Mouse (Mus musculus) c-Kit-positive CD71-negative TER-119-negative erythroid progenitor cells, embryonic 14.5 days (primary cell): ENCODE data around the gene Ube2s.

ENCODE experiments used
- DNase-seq: peaks from one replicate; pipeline ENCODE4 v3.0.0-alpha.2; 2013; ENCODE audit warnings: low read depth

Ube2s gene

GRCm38 (mm10) chr7:4777851-4778637 lies 34.3 kb downstream of the Ube2s start:
- no peak for DNase-seq

- no peak for DNase-seq
Measured at GRCm38 (mm10) chr7:4776861-4777830, 35.2 kb downstream of the Ube2s start.

DNA sequence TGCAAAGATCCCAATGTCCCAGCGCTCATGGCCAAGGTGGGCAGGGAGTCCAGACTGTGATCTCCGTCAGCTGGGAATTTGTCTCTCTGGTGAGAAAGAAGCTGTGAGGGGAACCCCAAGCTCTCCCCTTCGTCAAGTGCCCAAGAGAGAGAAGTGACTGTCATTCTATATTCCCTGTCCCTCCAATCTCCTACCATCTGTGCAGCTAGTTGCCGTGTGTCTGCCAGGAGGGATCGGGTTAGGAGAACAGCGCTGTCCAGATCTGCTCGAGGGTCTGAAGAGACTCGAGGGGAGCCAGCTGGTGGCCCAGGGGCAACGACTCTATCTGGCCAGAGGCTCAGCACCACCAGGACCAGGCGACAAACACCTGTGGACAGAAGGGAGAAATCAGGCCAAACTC lies 36.3 kb downstream of the Ube2s start:
- DNase-seq = no peak

DNA sequence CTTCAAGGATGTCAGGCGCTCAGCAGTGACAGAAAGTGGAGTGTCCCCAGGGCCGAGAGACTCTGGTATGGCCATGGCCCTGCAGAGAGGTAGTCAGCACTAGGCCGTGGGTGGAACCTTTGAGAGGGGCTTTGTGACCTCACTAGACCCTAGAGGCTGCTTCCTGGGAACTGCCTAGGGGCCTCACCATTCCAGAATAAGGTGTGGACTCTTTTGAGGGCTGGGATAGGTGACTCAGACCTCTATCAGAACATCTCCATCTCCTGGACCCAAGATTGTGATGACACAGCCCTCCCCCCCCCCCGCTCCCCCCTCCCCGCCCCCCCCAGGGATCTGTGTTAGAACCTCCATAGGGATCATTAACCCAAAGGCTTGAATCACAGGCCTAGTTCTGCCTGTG lies 41.2 kb downstream of the Ube2s start, which contains the start of gene Fam71e2:
Fam71e2 (minus strand) TSS at position 101 of the 400 bp plus-strand sequence.
- DNase-seq = no peak

DNA sequence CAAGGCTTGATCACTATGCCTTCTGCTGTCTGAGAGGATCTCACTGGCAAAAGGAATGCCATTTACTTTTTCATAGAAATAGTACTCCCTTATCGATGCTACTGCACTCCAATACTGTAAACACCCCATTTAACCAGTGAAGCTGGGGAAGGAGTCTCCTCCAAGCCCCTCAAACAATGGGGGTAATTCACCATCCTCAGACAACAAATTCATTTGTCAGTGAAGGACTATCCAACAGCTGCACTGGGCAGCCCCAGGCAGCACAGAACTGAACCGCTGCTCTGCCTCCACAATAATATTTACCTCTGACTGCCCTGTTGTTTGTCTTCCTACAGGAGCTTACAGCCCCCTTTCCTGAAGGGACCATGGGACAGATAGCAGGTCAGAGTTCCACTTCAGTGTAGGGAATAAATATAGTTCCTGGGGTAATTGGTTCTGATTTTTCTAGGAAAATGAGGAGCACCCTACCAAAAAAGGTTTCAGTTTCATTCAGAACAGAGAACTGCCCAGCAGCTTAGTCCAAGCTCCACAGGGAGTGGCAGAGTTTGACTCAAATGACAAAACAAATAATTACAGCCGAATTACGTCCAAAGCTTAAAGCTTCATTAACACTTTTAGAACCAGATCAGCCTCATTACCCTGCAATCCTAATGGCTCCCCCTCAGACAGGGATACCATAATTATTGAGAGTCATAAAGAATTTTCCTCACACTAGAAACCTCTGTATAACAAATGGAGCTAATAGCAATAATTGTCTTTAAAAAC lies 47.3 kb downstream of the Ube2s start:
- no peak for DNase-seq

DNA sequence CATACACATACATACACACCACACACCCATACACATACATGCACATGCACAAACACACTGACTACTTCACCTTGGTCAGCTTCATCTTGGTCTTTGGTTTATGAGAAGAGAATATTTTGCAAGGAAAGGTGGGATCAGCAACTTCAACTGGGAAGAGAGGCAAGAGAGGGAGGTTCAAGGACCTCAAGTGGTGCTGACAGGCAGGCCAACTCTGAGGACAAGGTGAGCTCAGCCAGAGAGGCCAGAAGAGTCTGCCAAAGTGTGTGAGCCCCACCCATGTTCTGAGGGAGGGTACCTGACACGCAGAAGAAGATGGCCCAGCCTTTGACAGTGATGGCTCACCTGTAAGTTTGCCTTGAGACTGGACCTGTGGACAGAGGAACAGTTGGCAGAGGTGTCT lies 52.7 kb downstream of the Ube2s start:
- DNase-seq = no peak

DNA sequence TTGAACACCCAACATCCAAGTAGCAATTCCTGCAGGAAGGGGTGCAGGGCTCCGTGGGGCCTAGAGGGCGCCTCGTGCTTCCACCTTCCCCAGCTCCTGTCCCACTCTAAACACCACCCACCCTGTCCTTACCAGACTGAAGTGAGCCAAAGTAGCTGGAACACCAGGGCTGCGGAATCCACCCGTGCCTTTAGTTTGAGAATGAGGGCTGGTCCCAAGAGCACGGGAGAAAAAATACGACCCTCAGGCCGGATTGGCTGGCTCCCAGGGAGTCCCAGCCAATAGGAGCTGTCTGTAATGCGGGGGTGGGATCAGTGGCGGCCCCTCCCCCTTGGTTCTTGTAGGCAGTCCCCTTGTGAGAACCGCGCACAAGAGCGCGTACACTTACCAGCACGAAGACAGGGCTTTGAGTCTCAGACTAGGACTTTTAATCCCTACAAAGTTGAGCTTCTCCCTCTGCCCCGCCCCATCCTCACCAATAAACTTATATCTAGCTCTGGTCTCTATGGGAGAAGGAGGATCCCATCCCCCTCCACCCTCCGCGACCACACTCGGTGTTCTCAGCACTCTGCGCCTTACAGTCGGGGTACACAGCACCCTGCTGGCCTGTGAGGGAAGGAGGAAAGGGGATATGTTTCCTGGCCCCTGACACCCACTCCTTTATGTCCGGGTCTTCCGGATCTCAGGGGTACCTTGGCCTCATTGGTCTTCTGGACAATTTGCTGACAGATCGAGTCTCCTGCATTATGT lies 59.4 kb downstream of the Ube2s start, which contains the start of gene Cox6b2:
Cox6b2 (minus strand) TSS at position 274 of the 750 bp plus-strand sequence.
- DNase-seq = peak; percentile 86

DNA sequence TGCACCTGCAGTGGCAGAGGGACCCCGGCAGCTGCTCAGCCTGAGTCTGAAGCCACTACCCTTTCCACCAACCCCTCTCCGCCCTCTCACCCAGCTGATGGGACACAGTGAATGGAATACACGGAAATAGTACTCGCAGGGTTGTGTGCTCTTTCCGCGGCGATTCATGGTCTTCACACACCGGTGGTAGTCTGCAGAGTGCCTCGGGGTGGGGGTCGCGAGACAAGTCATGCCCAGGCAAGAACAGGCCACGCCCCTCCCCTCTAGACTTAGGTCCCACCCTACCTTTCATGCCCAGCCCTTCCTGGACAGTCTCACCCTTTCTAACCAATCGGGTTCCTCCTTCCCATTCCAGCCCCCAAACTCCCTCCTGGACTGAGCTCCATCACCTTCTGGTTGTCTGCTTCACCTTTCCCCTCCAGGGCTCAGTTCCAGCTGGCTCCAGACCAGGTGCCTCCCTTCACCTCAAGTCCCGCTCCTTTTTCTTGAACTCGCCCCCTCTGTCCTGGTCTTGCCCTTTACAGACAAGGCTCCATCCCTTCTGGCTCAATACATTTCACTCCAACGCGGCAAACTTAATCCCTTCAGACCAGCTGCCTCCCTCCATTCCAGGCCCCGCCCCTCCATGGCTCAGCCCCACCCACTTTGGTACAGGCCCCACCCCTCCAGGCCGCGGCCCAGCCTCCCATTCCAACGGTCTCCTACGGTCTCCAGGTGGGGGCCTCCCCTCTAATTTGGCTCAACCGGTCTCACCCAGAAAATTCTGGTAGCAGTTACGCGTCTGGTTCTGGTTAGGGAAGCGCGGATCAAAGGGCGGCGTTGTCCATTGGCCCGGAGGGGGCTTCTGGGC lies 60.2 kb downstream of the Ube2s start:
- no peak for DNase-seq

DNA sequence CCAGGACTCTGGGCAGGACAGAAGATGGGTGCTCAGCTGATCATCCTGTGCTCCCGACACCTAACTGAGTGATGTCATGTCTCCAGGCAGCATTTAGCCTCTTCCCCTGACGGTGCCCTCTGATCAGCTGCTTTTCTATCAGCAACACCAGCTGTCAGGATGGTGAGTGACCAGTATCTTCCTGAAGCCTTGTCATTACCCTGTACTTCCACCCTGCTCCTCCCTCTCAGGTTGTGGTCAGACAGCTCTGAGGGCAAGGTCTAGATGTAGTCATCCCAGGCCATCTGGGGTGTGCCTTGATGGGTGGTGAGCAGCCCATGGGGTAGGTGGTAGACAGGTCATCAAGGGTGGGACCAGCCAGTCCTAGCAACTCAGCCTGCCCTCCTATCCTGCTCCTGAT lies 63.2 kb downstream of the Ube2s start:
- no peak for DNase-seq

GRCm38 (mm10) chr7:4748321-4748720 lies 64.1 kb downstream of the Ube2s start:
- DNase-seq = no peak

DNA sequence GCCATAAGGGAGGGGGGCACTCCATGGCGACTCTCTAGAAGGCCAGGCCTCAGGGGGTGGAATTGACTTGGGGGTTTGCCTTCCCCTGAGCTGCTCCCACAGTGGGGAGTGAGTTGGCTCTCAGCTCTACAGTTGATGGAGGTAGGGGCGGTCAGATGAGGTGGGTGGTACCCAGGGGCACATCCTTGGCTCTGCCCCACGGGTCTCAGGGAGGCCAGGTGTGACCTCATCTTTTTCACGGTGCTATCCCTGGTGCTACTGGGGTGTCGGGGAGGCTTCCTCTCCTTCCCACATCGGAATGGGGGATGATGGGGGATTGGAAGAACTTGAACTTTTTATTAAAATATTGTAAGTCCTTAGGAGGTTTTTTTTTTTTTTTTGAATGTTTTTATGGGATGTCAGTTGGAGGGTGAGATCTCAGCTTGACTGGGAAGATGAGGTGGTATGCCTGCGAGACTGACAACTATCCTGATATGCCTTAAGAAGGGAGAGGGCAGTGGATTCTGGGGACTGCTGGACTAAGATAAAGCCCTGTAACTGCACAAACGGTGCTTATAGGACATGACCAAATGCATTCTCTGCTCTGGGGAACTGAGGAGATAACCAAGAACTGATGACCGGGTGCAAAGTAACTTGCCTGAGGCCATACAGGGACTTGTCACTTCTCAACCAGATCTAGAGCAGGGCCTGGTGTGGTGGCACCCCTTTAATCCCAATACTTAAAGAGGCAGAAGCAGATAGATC lies 65.1 kb downstream of the Ube2s start:
- no peak for DNase-seq

- no peak for DNase-seq
Measured at GRCm38 (mm10) chr7:4746326-4746980, 65.9 kb downstream of the Ube2s start.

DNA sequence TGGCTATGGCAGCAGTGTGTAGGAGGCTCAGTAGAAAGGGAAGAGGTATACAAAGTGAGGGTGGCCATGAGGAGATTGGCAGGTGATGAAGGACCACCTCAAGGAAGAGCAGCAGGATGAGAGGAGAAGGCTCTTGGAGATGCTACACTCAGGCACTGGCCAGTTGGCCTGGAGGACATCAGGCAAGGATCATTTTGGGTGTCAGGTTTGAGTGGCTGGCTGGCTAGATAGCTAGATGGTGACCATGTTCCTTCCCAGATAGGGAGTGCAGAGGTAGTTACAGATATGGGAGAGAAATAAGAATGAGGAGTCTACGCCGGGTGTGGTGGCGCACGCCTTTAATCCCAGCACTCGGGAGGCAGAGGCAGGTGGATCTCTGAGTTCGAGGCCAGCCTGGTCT lies 67.5 kb downstream of the Ube2s start:
- no peak for DNase-seq
